Comparison of ENCODE assay signal across 9 mouse cellular contexts in genomic region chr15:77367504-77367903, GRCm38 (mm10). TPM values are rescaled to one million over a fixed set of nuclear protein-coding genes. Genes with fewer than 3 reads are reported as not detected.
DNase-seq lines count a peak whose midpoint lies in the region; ATAC-seq lines count a peak whose summit lies in the region.
"Had no signal": no experiment of that assay in that cellular context is flagged by ENCODE, and none has a peak within 500 bp of the region (broad histone marks: within the 10 kb centered on the region; RNA-seq: fewer than 3 reads in every experiment).

No protein-coding gene starts in this region.

- ATAC-seq in erythroid progenitor cell, adult 5-6 weeks (replicated peaks; ENCODE audit: low FRiP score, poor library complexity, severe bottlenecking): no peak

- peak; percentile 96 for DNase-seq in heart, adult 11 months
- no peak for DNase-seq in heart, postnatal 25 days (ENCODE audit: low spot score)
- peak; percentile 91 for DNase-seq in MN1 (ENCODE audit: low spot score)
- peak; percentile 46 for DNase-seq in forelimb bud, embryonic 11.5 days (ENCODE audit: low read depth, low spot score)
- DNase-seq in kidney, postnatal 25 days: peak; percentile 50 to 72
- no peak for DNase-seq in spleen, postnatal 10 days (ENCODE audit: low spot score in 2 of 2)
- DNase-seq in layer of hippocampus, postnatal 14 days (ENCODE audit: low spot score in 2 of 2): no peak

- intact Hi-C loops in heart, postnatal 25 days (cut with DNase I): loop anchor here (5.0 kb wide), 1 partner anchor 390 kb away; no protein-coding TSS in a partner anchor

RNA-seq across cellular contexts. Expression of gene Apol7a, which starts 31.4 kb away (rescaled TPM):
- total RNA-seq in heart, postnatal 25 days (2021): not detected
- not detected in 2 replicates for total RNA-seq in erythroid progenitor cell, adult 5-6 weeks (2015; ENCODE audit: low replicate concordance)
- total RNA-seq in erythroid progenitor cell, adult 5-6 weeks (2017; ENCODE audit: low replicate concordance): not detected in 2 replicates
- not detected for total RNA-seq in layer of hippocampus, postnatal 14 days (2021)
- total RNA-seq: hematopoietic stem cell, adult 5-6 weeks had no signal

RNA-seq across cellular contexts. Expression of gene Apol9a, which starts 43.4 kb away (rescaled TPM):
- total RNA-seq in heart, postnatal 25 days (2021): under 1 TPM in 1 of 2 experiments, not detected in 1; 0.28 TPM
- not detected in 2 replicates for total RNA-seq in erythroid progenitor cell, adult 5-6 weeks (2015; ENCODE audit: low replicate concordance)
- total RNA-seq in erythroid progenitor cell, adult 5-6 weeks (2017; ENCODE audit: low replicate concordance): under 0.01 TPM in 1 of 2 replicates, not detected in the other
- not detected for total RNA-seq in layer of hippocampus, postnatal 14 days (2021)
- total RNA-seq: hematopoietic stem cell, adult 5-6 weeks had no signal

Comparison
In these comparisons a context has a peak if more than half of its experiments do, and no peak if none do; other contexts are left out.
1. DNase-seq: peak in heart, adult 11 months (single experiment), MN1 (single experiment), forelimb bud, embryonic 11.5 days (single experiment) and kidney, postnatal 25 days (2 of 2); none in heart, postnatal 25 days (single experiment), spleen, postnatal 10 days (0 of 2) and layer of hippocampus, postnatal 14 days (0 of 2).